Mouse (Mus musculus) adrenal gland, adult 18-20 months (tissue): Measurements from ENCODE around the gene Pdzrn3. TPM values are rescaled to one million over a fixed set of nuclear protein-coding genes. Genes with fewer than 3 reads are reported as not detected.

Experiments used
- DNase-seq, 2 experiments: peaks; one replicate each; pipeline ENCODE4 v3.0.0; 2021 to 2022; ENCODE audit warnings: low spot score in 2 of 2
- total RNA-seq, 2 experiments: library from RNA; stranded (reverse); gene quantifications; 1 replicate in 1 of 2; 2 replicates in 1 of 2; pipeline ENCODE4 v1.2.3; 2021

Gene Pdzrn3
- total RNA-seq, 2 experiments from 2014 or later: 18.0 to 19.5 TPM

DNA sequence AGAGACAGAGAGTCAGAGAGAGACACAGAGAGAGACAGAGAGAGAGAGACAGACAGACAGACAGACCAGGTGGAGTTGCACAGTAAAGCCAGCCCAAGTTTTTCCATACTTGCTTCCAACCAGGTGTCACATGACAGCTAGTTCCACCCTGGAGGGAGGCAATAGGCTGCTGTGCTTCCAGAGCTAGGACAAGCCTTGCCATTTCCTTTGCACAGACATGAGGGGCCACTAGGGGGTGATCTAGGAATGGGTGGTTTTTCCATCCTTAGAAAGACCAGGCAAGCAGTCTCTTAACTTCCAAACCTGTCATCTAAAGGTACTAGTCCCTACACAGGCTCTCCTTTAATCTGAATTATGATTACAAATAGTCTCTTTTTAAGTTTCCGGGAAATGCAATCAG lies 110.9 kb downstream of the Pdzrn3 start:
- peak; percentile 45 to 63 for DNase-seq

GRCm38 (mm10) chr6:101263544-101263943 lies 114.2 kb downstream of the Pdzrn3 start:
- no peak for DNase-seq

DNA sequence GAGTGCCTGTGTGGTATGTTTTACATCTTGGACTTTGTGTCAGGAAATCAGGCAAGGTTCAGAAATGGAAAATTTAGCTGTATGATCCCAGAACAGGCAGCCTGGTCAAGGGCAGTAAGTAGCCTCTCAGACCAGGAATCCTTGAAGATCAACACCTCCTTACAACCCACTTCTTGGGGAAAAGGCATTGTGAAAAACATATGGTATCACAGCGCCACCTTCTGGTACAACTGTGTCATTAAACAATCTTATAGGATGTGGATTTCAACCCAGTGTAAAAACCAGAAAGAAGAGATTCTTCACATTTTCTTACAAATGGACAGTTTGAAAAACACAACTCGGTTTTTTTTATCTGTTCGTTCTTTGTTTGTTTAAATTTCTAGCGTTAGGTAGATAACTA lies 116.2 kb downstream of the Pdzrn3 start:
- DNase-seq: peak in 1 of 2 experiments; percentile 33

DNA sequence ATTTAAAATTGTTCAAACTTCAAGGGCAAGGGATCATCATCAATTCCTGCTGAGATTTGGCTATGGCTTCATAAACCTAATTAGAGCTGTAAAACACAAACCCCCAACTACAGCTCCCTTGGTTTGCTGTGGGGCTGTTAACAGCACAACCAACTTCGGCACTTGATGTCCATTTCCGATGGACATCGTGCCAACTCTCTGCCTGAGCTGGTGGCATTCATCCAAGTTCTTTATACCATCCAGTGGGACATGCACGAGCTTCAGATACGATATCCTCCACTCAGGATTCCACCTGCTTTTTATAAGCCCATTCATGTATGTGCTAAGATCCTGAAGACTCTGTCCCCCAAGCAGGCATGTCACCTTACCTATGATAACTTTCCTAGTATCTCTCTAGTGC lies 118.3 kb downstream of the Pdzrn3 start:
- no peak for DNase-seq

DNA sequence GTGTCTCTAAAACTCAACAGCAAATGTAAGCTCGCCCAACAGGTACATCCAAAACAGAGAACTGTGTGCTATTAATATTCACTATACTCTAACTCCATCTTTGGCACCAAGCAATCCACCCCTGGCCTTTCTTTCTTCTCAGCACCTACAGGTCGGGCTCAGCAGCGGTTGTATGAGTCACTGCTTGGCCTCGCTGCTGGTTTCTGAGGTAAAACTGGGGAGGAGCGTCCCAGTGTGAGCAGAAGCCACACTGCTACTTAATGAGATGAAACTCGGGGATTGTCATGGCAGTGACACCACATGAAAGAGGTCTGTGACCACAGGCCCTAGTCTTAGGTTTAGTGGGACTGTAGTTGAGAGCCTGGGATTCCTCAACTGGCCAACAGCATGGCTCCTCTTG lies 120.3 kb downstream of the Pdzrn3 start:
- peak in 1 of 2 experiments; percentile 21 for DNase-seq

DNA sequence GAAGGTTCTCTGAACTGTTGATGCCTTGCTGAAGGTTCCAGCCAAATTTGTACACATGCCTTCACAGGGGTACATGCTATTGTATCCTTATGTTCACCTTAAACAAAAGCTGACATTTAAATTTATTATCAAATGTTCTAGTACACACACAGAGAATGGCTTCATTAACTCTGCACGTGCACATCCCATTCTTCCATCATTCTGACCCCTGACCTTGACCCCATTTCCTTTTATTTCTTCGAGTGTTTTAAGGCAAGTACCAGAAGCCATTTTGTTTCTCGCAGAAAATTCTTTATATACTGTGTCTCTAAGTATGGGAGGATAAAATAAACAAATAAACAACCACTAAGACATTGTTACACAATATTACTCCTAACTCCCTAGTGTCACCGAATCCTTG lies 123.0 kb downstream of the Pdzrn3 start:
- no peak for DNase-seq

DNA sequence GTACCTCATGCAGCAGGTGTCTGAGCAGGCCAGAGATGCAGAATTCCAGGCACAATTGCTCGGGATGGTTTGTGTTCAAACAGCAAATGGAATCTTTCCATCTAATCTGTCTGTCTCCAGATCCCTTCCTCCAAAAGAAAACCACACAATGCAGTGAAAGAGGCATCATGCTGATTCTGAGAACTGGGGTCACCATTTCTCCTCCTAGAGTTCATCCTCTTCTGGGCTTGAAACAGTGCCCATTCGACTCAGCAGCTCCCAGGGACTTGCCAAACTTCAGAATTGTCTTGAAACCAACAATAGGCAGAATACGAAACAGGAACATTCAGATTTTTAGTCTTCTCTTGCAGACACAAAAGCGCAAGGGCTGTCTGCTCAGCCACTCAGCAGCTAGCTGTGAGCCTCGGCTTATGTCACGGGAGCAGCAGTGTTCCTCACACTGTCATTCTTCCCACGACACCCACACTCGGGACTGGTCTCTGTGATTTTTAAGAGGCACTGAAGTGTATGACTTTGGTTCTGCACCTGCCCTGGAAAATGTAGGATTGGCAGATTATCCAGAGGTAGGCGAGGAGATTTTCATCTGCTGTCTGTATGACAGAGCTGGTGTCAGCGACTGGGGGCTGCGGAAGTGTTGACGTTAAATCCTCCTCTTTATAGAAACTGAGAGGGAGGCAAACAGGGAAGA lies 125.6 kb downstream of the Pdzrn3 start:
- DNase-seq: no peak

DNA sequence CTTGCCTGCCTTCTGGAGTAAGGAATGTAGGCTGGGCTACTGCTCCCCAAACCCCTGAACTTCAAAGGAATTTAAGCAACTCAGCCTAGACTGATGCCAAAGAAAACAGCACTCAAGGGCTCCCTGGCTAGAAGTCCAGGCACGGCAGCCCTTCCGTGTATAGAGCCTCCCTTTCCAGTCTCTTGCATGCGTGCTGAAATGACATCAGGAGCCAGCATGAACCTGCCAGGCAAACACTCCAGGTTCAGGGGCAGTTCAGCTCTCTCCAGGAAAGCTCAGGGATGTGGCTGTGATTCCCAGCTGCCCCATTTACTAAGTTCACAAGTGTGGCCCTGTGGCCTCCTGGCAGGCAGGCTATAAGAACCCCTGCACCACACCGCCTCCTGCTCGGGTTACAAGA lies 126.5 kb downstream of the Pdzrn3 start:
- peak in 1 of 2 experiments; percentile 19 for DNase-seq

DNA sequence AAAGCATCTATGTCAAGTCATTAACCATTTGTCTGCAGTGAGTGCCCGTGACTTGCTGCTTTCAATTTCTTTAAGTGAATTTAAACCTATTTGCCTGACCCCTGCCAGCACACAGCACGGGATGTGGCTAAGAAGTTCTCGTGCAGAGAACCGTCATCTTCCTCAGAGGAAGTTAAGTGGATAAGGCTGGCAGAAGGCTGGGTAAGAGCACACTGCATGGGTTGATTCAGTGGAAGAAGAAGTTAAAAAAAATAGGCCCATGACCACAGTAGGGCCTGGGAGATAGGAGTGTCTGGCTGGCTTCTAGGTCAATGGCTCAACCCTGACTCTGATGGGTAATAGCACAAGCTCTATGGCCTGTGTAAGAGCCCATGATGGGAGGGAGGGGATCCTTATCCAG lies 131.6 kb downstream of the Pdzrn3 start:
- no peak for DNase-seq

DNA sequence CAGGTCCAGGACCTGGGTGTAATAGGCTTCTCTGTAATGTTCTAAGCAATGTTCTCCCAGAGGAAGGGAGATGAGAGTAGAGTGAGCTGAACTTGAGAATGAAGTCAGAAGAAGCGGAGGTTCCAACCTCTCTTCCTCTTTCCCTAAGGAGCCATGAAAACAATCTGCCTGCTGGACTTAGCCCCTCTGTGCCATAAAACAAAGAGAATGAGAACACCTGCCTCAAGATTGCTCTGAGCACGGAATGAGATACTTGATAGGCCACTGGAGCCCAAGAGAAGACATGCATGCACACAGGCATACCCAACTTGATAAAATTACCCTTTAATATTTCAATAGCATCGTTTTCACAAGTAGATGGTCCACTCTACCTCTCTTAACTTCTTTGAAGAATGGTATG lies 133.3 kb downstream of the Pdzrn3 start:
- no peak for DNase-seq

DNA sequence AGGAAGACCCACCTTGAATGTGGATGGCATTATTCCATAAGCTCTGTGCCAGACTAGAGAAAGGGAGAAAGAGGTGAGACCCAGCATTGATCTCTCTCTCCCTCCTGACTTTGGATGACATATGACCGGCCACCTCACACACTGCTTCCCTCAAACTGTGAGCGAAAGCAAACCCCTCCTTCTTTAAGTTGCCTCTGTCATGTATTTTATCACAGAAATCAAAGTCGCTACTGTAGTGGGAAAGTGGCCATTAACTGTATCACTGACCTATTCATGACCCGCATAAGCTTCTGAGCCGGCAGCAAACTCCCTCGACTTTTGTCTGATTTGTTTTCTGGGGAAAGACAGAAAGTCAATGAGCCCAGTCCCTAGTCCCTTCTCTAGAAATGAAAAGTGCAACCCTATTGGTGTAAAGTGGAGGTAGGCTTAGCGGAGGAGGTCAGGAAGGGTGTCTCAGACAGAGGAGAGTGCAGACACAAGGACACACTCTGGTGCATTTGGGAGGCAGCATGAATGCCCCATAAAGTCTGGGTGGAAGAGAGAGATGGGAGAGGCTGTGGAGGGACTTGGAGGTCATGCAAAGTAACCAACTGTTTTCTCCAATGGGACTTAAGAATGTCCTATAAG lies 134.4 kb downstream of the Pdzrn3 start:
- DNase-seq: no peak

DNA sequence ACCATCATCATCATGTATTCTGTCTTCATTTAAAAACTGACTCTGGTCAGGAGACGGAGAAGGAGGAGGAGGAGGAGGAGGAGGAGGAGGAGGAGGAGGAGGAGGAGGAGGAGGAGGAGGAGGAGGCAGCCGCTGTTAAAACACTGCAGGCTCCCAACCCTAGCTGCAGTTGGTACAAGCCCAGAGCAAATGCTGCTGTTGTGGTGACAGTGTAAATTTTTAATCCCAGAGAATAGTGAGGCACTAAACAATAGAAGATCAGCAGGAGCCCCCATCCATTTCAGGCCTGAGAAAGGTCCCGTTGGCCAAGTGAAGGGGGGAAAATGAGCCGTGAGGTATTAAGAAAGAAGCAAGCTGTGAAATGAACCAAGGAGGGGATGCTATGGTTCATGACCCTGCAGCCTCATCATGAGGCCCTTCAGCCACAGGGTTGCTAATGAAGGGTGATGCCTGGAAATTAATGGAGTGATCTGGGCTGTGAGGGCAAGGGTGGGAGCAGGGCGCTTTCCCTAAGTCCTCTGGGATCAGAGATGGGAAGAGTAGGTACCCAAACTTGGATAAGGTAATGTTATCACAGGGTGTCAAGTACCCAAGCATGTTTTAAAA lies 141.0 kb downstream of the Pdzrn3 start:
- no peak for DNase-seq

DNA sequence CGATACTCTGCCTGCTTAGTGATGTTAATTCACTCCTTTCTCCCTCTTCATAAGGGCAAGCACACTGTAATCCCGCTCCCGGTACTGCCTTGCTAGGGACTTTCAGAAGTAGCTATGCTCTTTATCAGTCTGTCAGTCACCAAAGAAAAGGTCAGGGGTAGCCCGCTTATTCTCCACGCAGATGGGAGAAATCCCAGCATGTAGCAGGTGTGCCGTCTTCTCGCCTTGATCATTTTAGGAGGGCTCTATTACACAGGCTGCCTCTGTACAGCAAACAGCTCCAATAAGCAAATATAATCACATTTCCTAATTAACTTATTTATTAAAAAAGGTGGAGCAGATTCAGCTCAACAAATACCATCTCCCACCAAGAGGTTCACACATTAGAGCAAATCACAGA lies 141.5 kb downstream of the Pdzrn3 start:
- no peak for DNase-seq

DNA sequence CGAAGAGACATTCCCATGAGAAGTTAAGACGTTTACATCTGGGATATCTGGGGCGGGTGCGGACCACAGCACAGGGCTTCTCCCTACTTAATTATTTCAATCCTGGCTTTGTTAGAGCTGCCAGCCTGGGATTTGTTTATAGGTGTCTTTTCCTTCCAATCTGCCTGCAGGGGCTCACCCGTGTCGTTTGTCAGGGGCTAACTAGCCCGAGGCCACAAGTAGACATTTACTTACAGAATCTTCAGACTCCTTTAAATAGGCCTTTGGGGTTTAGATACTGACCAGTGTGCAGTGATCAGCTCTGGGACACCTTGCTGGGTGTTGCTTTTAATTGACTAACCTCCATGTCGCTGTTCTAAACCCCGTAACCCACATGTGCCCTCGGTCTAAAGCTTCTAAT lies 143.3 kb downstream of the Pdzrn3 start:
- no peak for DNase-seq

DNA sequence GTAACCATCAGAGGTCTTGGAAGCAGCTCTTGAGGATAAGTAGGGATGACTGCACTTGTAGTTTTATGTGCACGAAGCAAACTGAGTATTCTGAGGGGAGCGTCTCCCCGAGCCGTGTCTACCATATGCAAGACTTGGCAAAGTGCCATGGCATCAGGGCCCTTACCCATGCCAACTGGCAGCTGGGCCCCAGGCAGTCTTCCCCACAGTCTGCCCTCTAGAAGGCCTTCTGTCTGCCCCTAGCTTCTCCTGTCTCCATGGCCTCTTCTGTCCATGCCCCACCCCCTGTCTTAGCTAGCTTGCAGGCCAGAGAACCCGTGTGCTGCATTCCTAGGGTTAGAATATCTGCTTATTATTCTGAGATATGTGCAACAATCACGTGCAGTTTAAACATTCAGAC lies 144.0 kb downstream of the Pdzrn3 start:
- DNase-seq: no peak

DNA sequence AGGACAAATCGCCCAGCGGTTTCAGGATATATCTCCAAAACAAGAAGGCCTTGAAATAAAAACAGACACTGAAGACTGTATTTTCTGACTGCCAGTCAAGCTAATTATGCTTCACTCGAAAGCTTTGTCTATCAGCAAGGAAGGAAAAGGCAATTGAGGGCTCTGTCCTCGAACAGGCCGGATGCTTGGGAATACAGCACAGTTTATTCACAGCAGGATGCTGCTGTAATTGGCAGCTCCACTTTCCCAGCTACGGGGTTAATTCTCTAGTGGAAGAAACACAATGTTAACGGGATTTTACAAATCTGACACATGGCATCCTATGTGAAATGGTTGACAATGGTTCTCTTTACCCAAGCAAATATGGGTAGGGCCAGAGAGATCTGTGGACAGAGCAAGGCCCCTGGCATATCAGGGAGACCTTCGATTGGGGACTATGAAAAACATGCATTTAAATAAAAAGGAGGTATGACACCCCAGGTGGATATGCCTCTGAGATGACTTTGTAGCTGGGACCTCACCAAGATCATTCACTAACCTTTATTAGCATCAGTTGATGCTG lies 150.3 kb downstream of the Pdzrn3 start:
- DNase-seq: no peak

DNA sequence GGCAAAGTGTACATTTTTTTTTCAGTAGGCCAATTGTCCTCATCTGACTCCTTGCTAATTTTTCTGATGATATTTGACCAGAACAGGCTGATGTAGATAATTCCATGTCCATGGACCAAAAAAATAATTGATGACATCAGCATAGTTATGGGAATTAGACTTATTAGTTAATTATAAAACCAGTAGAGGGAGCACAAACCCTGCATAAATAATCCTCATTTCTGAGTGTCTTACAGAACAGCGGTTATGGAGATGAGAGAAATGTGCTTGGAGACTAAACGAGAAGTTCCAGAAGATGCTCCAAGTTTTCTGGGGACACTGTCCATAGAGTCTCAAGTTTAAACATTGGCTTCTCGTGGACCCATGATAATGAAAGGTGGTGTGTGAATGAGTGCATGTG lies 157.4 kb downstream of the Pdzrn3 start:
- DNase-seq: no peak

GRCm38 (mm10) chr6:101219004-101219403 lies 158.7 kb downstream of the Pdzrn3 start:
- no peak for DNase-seq

GRCm38 (mm10) chr6:101218197-101218596 lies 159.5 kb downstream of the Pdzrn3 start:
- DNase-seq: no peak

DNA sequence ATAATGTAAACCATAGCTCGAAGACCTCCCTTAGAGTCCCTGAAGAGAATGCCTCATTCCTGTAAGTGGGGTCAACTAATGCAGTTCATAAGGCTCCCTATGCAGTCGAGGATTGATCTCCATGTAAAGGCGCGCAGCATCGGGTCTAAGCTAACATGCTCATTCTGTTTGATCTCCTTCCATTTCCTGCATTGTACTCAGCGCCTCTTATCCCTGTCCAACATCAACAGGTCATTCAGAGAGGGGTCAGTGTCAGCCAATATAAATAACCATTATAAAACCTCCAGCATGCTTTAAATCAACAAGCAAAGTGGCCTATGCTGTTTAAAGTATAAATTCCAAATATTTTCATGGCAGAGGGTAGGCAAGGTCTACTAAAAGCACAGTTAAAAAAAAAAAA lies 159.9 kb downstream of the Pdzrn3 start:
- no peak for DNase-seq

GRCm38 (mm10) chr6:101215436-101215791 lies 162.3 kb downstream of the Pdzrn3 start:
- DNase-seq: no peak

GRCm38 (mm10) chr6:101214734-101215435 lies 162.8 kb downstream of the Pdzrn3 start:
- DNase-seq: no peak
